Mouse (Mus musculus): Measurements from ENCODE around the gene Tigd4. TPM values are rescaled to one million over a fixed set of nuclear protein-coding genes. Genes with fewer than 3 reads are reported as not detected.
"Not testable (repeated sequence)": the region's sequence is repeated elsewhere in the genome, so short reads cannot be mapped to it uniquely, and the experiment has no call there.

The Tigd4 gene
- polyA plus RNA-seq (2015; fragmentation: Nextera tagmentation; extraction: Ambion mirVana) = 0.06 TPM in 1 of 2 replicates, not detected in the other

DNA sequence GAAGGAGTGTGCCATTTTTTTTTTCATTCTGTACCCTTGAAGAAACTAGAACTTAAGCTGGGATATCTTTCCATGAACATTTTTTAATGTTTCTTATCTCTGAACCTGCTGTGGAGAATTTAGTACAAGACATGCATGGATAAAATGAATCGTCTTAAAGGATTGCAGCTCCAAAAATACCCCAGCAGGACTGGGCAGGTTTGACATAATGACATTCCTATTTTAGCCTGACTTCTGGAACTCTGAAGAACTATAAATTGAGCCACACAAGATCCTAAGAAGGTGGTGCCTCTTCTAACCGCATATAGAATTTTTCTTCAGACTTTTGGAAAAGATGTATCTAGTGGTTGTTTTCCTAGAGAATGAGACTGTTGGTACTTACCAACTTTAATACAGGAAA lies at the start of gene Tigd4:
Gene Tigd4, plus strand, starts transcription at position 301 of the 400 bp plus-strand sequence.
- Histone ChIP-seq H3K27me3 (peaks cover 7% of the 10 kb centered on the region; the same call in 1 of the 2 replicates), H3K9ac (replicated peaks) (no peak within 1 kb of the TSS), H3K4me1 (peaks cover 16% of the 10 kb centered on the region), H3K4me3 (no peak within 1 kb of the TSS), H3K4me2 (replicated peaks) (no peak within 1 kb of the TSS), H3K36me3 (no peaks in the 10 kb centered on the region), H3K9me3 (no peaks in the 10 kb centered on the region), H3K27ac (replicated peaks) (no peak within 1 kb of the TSS)
- WGBS = 93% methylated on average over 2 of the region's 2 CpGs
- no peak for ATAC-seq (replicated peaks)

DNA sequence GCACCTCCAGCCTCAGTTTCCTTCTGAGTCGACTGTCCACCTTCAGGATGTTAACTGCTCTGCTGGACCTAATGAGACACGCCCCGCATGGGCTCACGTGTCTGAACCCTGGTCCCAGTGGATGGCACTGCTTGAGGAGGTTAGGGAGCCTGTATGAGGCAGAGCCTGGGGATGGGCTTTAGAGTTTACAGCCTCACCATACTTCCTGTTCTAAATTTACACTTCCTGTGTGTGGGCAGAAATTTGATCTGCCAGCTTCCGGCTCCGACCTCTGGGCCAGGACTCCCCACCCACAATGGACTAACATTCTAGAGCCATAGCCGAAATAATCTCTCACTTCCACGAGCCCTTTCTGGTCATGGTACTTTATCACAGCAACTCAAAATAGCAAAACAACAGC lies 46.2 kb upstream of the Tigd4 start:
- 79% methylated on average over 8 of the region's 8 CpGs for WGBS
- no peaks in the 10 kb centered on the region for H3K4me1 ChIP-seq
- H3K36me3 ChIP-seq = no peaks in the 10 kb centered on the region
- no peak for ATAC-seq (replicated peaks)
- H3K4me2 ChIP-seq (replicated peaks) = no peak overlapping the region
- H3K27me3 ChIP-seq = no peaks in the 10 kb centered on the region
- no peak overlapping the region for H3K27ac ChIP-seq (replicated peaks)
- H3K9me3 ChIP-seq = no peaks in the 10 kb centered on the region
- no peak overlapping the region for H3K4me3 ChIP-seq
- H3K9ac ChIP-seq (replicated peaks) = no peak overlapping the region

DNA sequence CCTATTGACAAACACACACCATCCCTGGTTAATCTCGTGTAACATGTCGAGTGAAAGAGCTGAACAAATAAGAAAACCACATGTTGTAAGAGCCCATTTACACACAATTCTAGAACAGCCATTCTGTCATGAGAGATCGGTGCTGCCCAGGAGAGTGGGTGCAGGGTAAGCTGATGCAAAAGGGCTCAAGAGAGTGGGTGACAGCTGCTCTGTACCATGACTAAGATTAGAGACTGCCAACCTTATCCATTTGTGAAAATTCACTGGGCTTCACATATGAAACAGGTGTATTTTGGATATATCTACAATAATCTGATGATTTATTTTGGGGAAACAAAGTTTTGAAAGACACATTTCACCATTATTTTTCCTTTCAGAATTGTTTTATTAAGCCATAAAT lies 37.6 kb upstream of the Tigd4 start:
- 89% methylated on average over 3 of the region's 3 CpGs for WGBS
- no peak for ATAC-seq (replicated peaks)

DNA sequence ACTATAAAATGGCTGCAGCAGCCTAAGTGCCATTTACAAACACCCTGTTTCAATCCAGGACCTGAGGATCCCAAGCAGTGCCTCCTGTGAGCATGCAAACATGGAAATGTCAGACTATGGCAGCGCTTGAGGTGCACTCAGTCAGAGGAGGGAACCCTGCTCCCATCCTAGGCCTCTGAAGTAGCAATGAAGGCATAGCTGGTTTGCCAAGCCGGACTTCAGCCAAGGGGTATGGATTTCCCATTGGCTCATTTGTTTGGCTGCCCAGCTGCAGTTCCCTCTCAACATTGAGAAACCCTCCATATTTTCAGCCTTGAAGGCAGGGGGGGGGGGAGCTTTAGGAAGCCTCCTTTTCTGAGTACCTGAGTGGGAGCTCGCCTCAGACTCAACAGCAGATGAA lies 35.1 kb upstream of the Tigd4 start:
- Histone ChIP-seq H3K9ac (replicated peaks) (no peak overlapping the region), H3K4me2 (replicated peaks) (no peak overlapping the region), H3K4me3 (no peak overlapping the region), H3K9me3 (no peaks in the 10 kb centered on the region), H3K27me3 (no peaks in the 10 kb centered on the region), H3K4me1 (no peaks in the 10 kb centered on the region), H3K27ac (replicated peaks) (no peak overlapping the region), H3K36me3 (no peaks in the 10 kb centered on the region)
- ATAC-seq (replicated peaks) = no peak
- 91% methylated on average over 3 of the region's 3 CpGs for WGBS

More for the DNA sequence above, 37.6 kb upstream of the Tigd4 start:
- Histone ChIP-seq H3K4me3 (no peak overlapping the region), H3K4me1 (no peaks in the 10 kb centered on the region), H3K9me3 (no peaks in the 10 kb centered on the region), H3K9ac (replicated peaks) (no peak overlapping the region), H3K36me3 (no peaks in the 10 kb centered on the region), H3K27me3 (no peaks in the 10 kb centered on the region), H3K27ac (replicated peaks) (no peak overlapping the region), H3K4me2 (replicated peaks) (no peak overlapping the region)

- H3K4me3 ChIP-seq; H3K9ac ChIP-seq (replicated peaks); H3K27me3 ChIP-seq; H3K4me1 ChIP-seq; H3K36me3 ChIP-seq; H3K9me3 ChIP-seq; H3K4me2 ChIP-seq (replicated peaks); ATAC-seq (replicated peaks); H3K27ac ChIP-seq (replicated peaks): not testable (repeated sequence)
- WGBS = 100% methylated on average over 2 of the region's 2 CpGs
Measured at GRCm38 (mm10) chr3:84562911-84563310, 30.5 kb upstream of the Tigd4 start.

DNA sequence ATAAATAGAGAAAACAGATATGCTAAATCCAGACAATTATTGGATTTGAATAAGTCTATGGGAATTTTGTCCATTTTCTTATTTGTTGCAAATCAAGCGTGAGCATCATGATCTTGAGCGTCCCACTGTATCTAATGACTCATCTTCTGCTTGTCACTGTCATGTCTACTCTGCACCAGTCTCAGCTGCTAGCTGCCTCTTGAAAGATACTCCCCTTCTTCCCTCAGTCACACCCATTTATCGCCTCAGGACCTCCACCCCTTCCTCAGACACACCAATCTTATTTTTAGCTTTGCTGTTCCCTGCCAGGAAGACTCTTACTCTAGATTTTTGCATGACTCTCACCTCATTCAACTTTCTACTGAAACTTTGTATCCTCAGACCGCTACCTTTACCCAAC lies 30.0 kb upstream of the Tigd4 start:
- no peak overlapping the region for H3K4me2 ChIP-seq (replicated peaks)

GRCm38 (mm10) chr3:84568540-84568939 lies 24.8 kb upstream of the Tigd4 start:
- no peaks in the 10 kb centered on the region for H3K36me3 ChIP-seq
- no peaks in the 10 kb centered on the region for H3K27me3 ChIP-seq
- no peak overlapping the region for H3K27ac ChIP-seq (replicated peaks)
- ATAC-seq (replicated peaks) = no peak
- no peak overlapping the region for H3K9ac ChIP-seq (replicated peaks)
- no peaks in the 10 kb centered on the region for H3K9me3 ChIP-seq
- H3K4me2 ChIP-seq (replicated peaks) = no peak overlapping the region
- H3K4me3 ChIP-seq = no peak overlapping the region
- peaks cover 6% of the 10 kb centered on the region for H3K4me1 ChIP-seq
- 74% methylated on average over 6 of the region's 6 CpGs for WGBS

More for the DNA sequence above, 30.0 kb upstream of the Tigd4 start:
- Histone ChIP-seq H3K9me3 (no peaks in the 10 kb centered on the region), H3K4me1 (no peaks in the 10 kb centered on the region), H3K9ac (replicated peaks) (no peak overlapping the region), H3K27me3 (no peaks in the 10 kb centered on the region), H3K27ac (replicated peaks) (no peak overlapping the region), H3K4me3 (no peak overlapping the region), H3K36me3 (no peaks in the 10 kb centered on the region)
- no peak for ATAC-seq (replicated peaks)
- WGBS = 92% methylated on average over 4 of the region's 4 CpGs

- no peak for ATAC-seq (replicated peaks)
- no peak overlapping the region for H3K9ac ChIP-seq (replicated peaks)
- H3K4me2 ChIP-seq (replicated peaks) = no peak overlapping the region
- no peaks in the 10 kb centered on the region for H3K27me3 ChIP-seq
- no peaks in the 10 kb centered on the region for H3K9me3 ChIP-seq
- no peak overlapping the region for H3K27ac ChIP-seq (replicated peaks)
- peaks cover 6% of the 10 kb centered on the region for H3K4me1 ChIP-seq
- H3K4me3 ChIP-seq = no peak overlapping the region
- no peaks in the 10 kb centered on the region for H3K36me3 ChIP-seq
- 87% methylated on average over 6 of the region's 6 CpGs for WGBS
Measured at GRCm38 (mm10) chr3:84569587-84569986, 23.8 kb upstream of the Tigd4 start.

DNA sequence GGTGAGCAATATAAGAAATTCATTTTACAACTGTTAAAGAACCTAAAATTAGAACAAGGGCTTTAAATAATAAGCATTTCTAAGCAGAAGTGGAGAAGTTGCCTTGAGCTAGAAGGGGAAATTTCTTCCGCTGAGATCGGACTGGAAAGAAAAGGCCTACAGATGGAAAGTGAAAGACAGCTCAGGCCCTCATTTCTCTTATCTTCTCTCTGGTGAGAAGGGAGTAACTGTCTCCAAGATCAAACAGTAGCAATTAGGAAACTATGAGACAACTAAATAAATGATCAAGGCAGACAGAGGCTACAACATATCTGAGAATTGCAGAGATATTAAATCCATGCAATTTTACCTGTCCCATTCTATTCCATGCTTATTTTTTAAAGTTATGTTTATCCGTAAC lies 22.9 kb upstream of the Tigd4 start:
- WGBS = 88% methylated on average over 3 of the region's 3 CpGs
- Histone ChIP-seq H3K4me2 (replicated peaks) (no peak overlapping the region), H3K4me1 (peaks cover 6% of the 10 kb centered on the region), H3K36me3 (no peaks in the 10 kb centered on the region), H3K9ac (replicated peaks) (no peak overlapping the region), H3K4me3 (no peak overlapping the region), H3K27ac (replicated peaks) (no peak overlapping the region), H3K27me3 (no peaks in the 10 kb centered on the region), H3K9me3 (no peaks in the 10 kb centered on the region)
- ATAC-seq (replicated peaks) = no peak

DNA sequence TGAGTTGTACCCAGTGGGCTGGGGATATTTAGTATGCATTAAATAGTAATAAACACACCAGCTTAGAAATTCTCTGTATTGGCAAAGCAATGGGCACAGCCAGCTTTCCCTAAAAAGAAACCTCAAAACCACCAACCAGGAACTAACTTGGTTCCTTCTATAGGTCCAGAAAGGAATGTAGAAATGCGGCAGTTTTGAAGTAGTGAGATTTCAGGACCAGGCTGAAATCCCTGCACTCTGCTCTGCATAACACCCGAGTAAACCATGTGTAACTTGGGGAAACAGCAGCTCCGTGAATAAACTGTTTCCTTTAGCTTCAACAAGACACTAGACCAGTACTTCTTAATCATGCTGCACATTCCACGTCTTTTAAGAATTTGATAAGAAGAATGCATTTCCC lies 12.7 kb upstream of the Tigd4 start:
- no peak for ATAC-seq (replicated peaks)
- 70% methylated on average over 4 of the region's 4 CpGs for WGBS
- H3K4me2 ChIP-seq (replicated peaks) = no peak overlapping the region; the same call in 1 of the 2 replicates

GRCm38 (mm10) chr3:84581696-84582022 lies 11.7 kb upstream of the Tigd4 start:
- no peaks in the 10 kb centered on the region for H3K36me3 ChIP-seq
- no peak for ATAC-seq (replicated peaks)
- H3K4me1 ChIP-seq = peaks cover 37% of the 10 kb centered on the region
- H3K9ac ChIP-seq (replicated peaks) = peak overlapping the region; percentile 79
- peak overlapping the region; percentile 89 for H3K4me2 ChIP-seq (replicated peaks)
- no peaks in the 10 kb centered on the region for H3K9me3 ChIP-seq
- peak overlapping the region; percentile 89 for H3K27ac ChIP-seq (replicated peaks)
- 0% methylated on average over 4 of the region's 4 CpGs for WGBS
- no peaks in the 10 kb centered on the region for H3K27me3 ChIP-seq
- H3K4me3 ChIP-seq = peak overlapping the region; percentile 85

More for the DNA sequence above, 12.7 kb upstream of the Tigd4 start:
- no peaks in the 10 kb centered on the region for H3K9me3 ChIP-seq
- no peak overlapping the region for H3K4me3 ChIP-seq
- H3K27ac ChIP-seq (replicated peaks) = no peak overlapping the region
- H3K4me1 ChIP-seq = peaks cover 37% of the 10 kb centered on the region
- H3K36me3 ChIP-seq = no peaks in the 10 kb centered on the region
- H3K9ac ChIP-seq (replicated peaks) = no peak overlapping the region
- H3K27me3 ChIP-seq = no peaks in the 10 kb centered on the region

DNA sequence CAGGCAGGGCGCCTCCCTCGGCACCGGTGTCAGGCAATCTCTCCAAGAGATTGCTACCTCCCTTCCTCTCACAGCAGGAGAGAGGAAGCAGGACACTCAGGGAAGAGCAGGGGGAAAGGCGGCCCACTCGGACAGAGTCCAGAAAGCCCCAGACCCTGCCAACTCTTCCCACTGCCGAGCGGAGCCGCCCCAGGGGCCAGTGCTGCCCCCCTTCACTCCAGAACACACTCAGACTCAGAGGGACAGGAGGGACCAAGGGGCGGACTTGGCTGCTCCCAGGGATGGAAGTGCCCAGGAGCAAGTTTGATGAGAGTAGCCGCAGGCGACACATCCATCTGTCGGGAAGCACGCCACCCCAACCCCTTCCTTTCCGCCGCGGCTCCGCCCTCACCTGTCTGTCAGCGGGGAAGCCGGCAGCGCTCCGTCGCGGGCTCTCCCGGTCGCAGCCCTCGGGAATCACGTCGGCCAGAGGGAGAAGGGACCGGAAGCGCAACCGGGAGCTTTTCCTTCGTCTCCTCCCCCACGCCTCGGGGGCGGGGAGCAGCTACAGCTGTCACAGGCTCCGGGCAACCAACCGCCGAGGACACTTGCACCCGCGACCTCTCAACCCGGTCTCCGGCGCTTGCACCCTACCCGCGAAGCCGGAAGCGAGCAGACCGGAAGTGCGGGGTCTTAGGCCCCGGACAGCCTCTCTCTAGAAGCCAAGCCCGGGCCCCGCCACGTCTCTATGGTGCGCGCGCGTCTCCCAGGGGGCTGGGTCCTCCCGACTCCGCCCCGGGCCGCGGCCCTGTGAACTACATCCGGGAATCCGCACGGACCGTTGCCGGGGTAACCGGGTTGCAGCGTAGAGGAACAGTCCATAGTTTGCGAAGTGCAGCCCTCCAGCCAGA lies 11.1 kb upstream of the Tigd4 start, which contains the start of gene Arfip1:
Gene Arfip1, minus strand, starts transcription at position 603 of the 890 bp plus-strand sequence.
- Histone ChIP-seq H3K4me2 (replicated peaks) (peak within 1 kb of the TSS; percentile 89), H3K27me3 (no peaks in the 10 kb centered on the region), H3K27ac (replicated peaks) (peak within 1 kb of the TSS; percentile 89), H3K9ac (replicated peaks) (peak within 1 kb of the TSS; percentile 79), H3K4me3 (peak within 1 kb of the TSS; percentile 85), H3K4me1 (peaks cover 37% of the 10 kb centered on the region), H3K9me3 (no peaks in the 10 kb centered on the region), H3K36me3 (no peaks in the 10 kb centered on the region)
- under 1% methylated on average over 69 of the region's 70 CpGs for WGBS
- ATAC-seq (replicated peaks) = peak; percentile 99
